Mouse (Mus musculus): ENCODE results near the gene Ubc.

GRCm38 (mm10) chr5:125381954-125382672 is 7.9 kb downstream of the Ubc start:
- TF ChIP-seq CTCF (IDR thresholded peaks at IDR 0.05; ENCODE audit: control insufficient read depth, insufficient read depth, low read length) (no peak), POLR2A (IDR thresholded peaks at IDR 0.05; ENCODE audit: borderline replicate concordance, control insufficient read depth, low read depth, low read length) (no peak)
